Mouse (Mus musculus) kidney, adult 9 months (tissue): ENCODE results near the gene BC034090.
"Not testable (repeated sequence)": the region's sequence is repeated elsewhere in the genome, so short reads cannot be mapped to it uniquely, and the experiment has no call there.

Experiments used
- DNase-seq: peaks from one replicate; pipeline ENCODE4 v3.0.0; 2022

Gene BC034090

DNA sequence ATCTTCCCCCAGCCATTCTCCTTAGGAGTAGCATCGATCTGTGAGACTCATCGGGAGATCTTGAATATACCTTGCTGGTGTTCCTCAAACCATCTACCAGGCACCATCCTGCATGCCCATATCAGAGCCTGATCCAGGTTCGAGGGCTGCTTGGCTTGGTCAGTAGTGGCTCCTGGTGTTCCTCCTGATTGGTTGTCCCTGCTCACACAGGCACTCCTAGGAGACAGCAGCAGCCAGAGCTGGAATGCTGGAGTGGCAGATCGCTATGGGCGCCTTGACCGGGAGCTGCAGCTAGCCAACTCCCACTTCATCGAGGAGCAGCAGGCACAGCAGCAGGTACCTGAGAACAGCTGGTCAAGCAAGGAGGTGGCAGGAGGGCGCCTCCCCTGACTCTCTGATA, 53.0 kb downstream of the BC034090 start:
- no peak for DNase-seq

DNA sequence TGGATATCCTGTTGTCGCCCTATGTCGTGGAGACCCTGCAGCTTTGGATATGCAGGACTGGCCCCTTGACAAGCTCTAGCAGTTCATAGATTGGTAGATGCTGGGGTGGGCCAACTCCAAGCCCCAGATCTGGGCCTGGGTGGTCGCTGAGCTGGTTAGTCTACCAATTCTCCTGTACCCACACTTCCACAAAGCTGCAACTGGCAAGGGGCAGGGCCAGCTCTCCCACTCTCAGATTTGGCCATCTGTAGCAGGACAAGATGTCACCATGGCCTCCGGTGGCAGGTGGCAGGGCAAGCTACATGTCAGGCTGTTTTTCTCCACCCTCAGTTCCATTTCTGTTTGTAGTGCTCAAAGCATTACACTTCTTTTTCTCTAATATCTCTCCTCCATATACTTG, 55.6 kb downstream of the BC034090 start:
- DNase-seq, result no peak

DNA sequence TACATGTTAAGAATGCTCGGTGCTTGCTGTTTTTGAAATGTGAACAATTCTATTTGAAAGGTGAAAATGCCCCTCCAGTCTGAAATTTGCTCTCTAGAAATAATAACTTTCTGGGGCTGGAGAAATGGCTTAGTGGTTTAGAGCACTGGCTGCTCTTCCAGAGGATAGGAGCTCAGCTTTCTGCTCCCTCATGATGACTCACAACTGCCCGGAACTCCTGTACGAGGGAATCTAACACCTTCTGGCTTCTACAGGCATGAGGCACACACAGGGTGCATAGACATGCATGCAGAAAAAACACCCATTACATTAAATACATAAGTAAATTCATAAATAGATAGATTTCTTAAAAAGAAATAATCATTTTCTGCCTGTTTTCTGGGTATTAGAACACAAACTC, 60.1 kb downstream of the BC034090 start:
- no peak for DNase-seq

DNA sequence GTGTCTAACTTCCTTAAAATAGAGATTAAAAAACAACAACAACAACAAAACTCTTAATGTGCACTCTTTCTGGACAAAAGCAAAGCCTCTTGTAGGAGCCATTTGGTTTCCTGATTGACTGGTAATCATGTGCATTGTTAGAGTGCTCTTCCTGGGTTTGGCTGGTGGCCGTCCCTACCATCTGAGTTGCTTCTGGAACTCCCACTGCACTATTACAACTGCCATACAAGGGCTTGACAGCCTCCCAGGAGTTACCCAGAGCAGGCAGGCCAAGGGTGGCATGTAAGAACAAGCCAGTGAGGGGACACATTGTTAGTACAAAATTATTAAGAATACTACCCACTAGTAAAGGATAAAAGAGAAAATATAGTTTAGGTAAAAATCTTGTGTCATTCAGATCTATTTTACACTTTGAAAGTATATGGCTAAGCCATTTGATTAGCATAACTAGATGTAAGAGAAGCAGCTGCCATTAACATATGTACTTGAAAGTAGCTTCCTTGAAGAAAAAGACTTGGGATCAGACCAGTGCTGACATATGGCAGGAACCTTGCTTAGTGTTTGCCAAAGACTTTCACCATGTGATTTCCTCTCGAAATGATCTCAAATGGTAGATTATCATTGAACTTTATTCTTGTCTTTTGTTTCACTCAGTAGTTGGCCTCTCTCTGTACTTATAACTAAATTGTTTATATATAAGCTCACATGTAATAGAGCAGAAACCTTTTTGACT, 65.9 kb downstream of the BC034090 start:
- DNase-seq, result no peak

DNA sequence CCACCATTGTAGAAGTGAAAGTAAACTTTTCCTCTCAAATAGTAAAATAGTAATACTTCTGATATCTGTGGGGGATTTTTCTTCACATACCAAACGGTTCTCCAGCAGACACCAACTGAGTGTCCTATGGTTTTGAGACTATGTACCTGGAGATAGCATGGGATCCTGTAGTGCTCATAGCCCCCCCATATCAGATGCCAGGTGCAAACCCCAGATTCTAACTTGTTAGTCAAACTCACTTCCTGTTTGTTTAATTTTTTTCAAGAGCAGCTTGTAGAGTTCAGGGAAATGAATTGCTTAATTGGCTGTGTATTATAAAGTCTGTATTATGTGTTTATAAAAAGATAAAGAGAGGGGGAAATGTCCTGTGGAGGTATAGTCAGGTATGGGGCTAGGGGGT, 69.8 kb downstream of the BC034090 start:
- DNase-seq, result no peak

DNA sequence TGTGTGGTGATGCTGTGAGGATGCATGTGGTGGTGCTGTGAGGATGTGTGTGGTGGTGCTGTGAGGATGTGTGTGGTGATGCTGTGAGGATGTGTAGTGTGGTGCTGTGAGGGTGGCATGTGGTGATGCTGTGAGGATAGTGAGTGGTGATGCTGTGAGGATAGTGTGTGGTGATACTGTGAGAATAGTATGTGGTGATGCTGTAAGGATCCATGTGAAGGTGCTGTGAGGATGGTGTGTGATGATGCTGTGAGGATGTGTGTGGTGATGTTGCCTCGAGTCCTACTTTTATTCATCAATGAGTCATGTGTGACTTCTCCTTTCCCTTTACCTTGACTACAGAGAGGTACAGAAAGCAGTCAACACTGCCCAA, 70.6 kb downstream of the BC034090 start:
- DNase-seq, result not testable (repeated sequence)

DNA sequence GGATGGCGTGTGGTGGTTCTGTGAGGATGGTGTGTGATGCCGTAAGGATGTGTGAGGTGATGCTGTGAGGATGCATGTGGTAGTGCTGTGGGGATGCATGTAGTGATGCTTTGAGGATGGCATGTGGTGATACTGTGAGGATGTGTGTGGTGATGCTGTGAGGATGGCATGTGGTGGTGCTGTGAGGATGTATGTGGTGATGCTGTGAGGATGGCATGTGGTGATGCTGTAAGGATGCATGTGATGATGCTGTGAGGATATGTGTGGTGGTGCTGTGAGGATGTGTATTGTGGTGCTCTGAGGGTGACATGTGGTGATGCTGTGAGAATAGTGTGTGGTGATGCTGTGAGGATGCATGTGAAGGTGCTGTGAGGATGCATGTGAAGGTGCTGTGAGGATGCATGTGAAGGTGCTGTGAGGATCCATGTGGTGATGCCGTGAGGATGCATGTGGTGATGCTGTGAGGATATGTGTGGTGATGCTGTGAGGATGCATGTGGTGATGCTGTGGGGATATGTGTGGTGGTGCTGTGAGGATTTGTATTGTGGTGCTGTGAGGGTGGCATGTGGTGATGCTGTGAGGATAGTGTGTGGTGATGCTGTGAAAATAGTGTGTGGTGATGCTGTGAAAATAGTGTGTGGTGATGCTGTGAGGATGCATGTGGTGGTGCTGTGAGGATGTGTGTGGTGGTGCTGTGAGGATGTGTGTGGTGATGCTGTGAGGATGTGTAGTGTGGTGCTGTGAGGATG, 71.2 kb downstream of the BC034090 start:
- DNase-seq, result no peak

DNA sequence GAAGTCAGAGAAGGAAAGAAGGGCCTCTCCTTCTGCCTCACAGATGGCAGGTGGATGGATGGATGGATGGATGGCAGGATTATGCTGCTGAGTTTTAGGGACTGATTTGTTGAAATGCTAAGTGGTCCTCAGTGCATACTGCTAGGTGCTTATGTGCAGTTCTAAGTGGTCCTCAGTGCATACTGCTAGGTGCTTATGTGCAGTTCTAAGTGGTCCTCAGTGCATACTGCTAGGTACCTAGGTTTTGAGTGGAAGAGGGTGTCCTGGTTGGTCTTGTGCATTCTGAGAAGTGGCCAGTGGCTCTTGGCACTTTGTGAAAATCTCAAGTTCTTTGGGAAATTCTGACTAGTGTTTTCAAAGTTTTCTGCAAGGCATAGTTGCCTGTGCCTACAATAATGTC, 74.3 kb downstream of the BC034090 start:
- no peak for DNase-seq

DNA sequence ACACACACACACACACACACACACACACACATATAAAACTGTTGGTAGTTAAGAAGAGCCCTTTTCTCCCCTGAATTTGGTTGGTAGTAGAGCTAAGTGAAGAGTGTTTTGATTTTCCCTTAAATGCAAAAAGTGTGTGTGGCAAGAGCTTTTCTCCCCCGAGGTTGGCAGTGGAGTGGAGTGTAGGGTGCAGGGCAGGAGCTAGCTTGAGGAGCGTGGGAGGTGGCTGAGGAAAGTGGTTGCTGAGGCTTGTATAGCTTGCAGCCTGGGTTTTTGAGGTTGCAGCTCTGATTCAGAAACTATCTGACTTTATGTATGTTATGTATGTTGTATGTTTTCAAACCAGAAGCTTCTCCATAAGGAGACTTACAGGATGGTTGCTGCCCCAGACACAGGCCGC, 76.8 kb downstream of the BC034090 start:
- no peak for DNase-seq
